Mouse (Mus musculus) liver, adult 2 months (tissue): Measurements from ENCODE around the gene Lonp1.

Experiments used
- CTCF ChIP-seq: fragments of 200-500 bp; IDR thresholded peaks from 2 replicates; pipeline ENCODE4 v1.5.1; 2011; ENCODE audit warnings: low read depth, low read length, control low read depth
- POLR2A ChIP-seq: fragments of 200-500 bp; IDR thresholded peaks from 2 replicates; pipeline ENCODE4 v1.6.1; 2011; ENCODE audit warnings: low read length, control low read depth; ENCODE audit not compliant: insufficient read depth; ENCODE audit errors: extremely low read depth

DNA sequence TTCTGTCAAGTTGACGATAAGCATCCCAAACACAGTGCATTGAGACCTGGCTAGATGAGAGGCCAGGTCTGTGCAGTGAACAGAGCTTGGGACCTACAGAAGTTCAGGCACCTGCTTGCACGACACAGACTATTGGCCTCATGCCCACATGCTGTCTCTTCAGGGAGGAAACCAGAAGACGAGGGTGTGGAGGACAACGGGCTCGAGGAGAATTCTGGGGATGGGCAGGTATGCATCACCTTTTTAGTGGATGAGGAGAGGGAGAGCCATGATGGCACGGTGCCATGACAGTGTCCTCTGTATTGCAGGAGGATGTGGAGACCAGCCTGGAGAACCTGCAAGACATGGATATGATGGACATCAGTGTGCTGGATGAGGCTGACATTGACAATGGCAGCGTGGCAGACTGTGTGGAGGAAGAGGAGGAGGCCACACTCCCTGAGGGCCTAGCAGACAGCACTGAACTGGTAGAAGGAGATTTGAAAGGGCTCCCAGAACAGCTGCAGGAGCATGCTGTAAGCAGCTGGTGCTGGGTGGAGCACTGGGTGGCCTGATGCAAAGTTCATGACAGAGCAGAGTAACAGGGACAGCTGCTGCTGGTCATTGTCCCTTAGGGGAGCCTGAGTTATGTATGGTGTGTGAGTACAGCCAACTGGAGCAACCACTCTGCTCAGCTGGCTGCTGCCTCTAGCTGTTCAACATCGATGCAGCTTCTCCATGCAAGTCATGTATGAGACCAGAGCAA, 33.0 kb downstream of the Lonp1 start:
- TF ChIP-seq CTCF (no peak), POLR2A (no peak)
